Mouse (Mus musculus) lung, adult 18-20 months (tissue): ENCODE measurements around the gene Timp3.

Experiments
- DNase-seq, 2 experiments: peaks; one replicate each; pipeline ENCODE4 v3.0.0; 2022; ENCODE audit warnings: mixed read lengths in 2 of 2

The Timp3 gene

DNA sequence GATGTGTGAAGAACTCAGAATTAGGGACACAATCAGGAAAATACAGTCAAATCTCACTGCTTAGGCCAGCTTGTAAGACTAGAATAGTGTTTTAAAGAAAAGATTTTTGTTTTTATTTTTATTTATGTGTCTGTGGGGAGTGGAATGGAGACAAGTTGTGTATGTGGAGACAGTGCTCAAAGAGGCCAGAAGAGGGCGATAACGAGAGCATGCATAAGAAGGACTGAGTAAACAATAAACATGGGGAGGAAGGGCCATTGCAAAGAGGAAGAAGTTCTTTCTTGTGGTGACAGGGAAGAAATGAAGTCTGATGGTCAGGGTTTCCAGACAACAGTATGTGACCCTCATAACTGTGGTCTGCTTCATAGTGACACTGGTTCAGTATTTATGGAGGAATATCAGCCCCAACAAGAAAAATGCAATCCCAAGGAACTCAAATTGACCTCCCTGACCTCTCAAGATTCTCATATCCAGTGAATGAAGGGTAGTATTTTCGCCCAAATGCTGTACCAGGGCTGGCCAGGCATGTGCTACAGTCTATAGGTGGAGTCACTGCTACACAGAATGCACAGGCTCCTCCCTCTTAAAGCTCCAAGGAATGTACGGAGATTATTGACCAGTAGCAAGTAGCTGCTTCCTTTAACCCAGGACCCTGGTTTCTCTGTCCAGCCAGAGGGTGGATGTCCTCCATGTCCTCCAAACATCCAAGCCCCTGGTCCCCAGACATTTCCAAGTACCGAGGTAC, 56.8 kb downstream of the Timp3 start:
- peak in 1 of 2 experiments; percentile 37 for DNase-seq

GRCm38 (mm10) chr10:86358307-86358975, 58.3 kb downstream of the Timp3 start:
- DNase-seq: no peak

DNA sequence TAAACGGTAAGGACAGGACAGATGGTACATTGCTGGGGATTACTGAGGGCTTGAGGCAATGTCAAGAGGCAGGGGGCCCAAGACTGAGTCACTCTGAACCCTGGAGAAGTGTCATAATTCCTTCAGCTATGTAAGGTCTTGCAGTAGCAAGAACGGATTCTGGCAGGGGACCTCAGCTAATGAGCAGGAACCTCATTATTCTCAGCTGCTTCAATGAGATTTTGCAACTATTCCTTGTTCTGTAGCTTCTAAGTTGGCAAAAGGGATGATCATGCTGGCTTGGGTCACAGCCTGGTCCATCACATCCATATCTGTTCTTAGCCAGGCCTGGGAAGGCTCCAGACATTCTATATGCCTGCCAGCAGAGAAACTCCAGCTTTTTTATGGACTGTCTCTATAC, 59.0 kb downstream of the Timp3 start:
- DNase-seq: peak in 1 of 2 experiments; percentile 52

DNA sequence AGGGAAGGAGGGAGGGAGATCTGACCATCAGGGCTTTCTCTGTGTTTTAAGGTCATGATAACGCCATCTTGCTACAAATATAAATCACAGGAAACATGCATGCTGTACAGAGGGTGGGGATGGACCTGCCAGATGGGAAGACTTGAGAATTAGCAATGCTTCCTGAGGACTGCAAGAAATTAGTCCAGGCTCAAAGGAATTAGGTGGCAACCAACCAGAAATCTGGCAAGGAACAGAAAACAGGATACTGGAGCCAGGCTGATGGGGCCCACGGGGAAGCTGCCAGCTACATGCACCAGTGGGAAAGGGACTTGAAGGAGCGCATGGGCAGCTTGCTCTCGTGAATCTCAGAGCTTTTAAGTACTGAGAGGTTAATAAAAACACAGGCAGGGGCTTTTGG, 59.5 kb downstream of the Timp3 start:
- no peak for DNase-seq

DNA sequence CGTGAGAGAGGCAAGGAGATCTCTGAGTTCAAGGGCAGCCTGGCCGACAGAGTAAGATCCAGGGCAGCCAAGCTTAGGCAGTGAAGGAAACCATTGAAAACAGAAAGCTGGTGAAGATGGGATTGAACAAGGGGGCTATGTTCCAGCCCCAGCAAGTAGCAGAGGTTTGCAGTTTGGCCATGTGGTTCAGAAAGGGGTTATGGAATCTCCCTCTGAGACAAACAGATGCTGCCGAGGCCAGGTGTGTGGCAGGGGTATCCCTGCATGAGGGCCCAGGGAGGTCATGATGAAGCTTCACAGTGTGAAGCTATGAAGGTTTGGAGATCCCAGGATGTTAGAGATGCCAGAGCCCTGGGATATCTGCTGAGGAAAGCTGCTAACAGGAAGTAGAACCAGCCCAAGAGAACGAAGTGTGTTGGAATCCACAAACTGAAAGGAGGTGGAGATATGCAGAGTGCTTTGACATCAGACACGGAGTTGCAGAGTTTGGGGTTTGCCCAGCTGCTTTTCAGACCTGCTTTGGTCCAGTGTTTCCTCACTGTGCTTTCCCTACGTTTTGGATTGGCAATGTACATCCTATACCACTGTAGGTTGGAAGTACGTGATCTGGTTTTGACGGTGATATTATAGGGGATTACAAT, 63.6 kb downstream of the Timp3 start:
- no peak for DNase-seq

DNA sequence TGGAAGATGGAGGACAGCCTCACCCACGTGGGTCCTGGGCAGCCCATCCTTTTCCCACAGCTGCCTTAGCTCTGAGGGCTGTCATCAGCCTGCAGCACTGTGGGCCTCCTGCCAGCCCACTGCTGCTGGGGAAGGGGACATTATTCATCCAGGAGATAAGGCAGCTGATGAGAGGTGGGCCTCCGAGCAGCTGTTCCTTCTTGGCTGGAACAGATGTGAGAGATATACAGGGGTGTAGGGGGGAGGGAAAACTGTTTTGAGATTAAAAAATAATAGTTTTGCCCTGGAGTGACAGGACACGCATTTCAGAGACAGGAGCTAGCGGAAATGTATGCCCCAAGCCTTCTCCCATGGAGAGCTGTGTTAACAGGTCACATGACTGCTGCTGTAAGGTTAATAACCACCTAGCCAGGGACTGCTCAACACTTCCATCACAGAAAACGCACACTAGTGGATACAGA, 65.5 kb downstream of the Timp3 start:
- no peak for DNase-seq

DNA sequence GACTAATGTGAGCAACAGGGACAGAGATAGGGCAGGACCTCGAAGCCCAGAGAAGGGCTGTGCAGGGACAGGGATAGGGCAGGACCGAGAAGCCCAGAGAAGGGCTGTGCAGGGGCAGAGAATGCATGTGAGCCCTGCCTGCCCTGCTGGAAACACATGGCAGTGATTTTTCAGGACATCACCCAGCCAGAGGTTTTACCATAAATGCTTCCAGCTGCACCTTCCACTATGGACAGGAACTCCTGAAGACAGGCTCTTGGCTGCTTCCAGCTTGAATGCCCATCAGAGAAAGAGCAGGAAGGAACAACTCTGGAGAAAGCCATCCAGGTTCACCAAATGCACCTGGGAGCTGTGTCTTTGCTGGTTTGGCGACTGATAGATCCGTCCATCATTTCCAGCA, 67.2 kb downstream of the Timp3 start:
- no peak for DNase-seq

- DNase-seq: peak; percentile 49 to 70
These were observed 68.6 kb downstream of the Timp3 start for GRCm38 (mm10) chr10:86368811-86369210.

DNA sequence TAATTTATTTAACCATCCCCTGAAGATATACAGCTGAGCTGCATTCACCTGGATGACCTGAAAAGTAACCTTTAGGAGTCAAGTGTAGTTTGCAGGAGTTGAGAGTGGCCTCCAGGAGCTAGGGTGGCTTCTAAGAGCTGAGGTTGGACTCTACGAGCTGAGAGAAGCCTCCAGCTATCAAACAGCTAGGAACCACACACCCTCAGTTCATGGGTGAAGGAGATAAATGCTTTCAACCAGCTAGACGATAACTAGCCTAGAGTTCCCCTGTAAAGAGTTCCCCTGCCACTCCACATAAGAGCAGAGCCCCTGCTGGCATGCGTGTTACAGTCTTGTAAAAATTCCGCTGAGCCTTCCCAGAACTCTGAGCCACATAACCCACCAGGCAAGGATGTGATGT, 69.2 kb downstream of the Timp3 start:
- no peak for DNase-seq

DNA sequence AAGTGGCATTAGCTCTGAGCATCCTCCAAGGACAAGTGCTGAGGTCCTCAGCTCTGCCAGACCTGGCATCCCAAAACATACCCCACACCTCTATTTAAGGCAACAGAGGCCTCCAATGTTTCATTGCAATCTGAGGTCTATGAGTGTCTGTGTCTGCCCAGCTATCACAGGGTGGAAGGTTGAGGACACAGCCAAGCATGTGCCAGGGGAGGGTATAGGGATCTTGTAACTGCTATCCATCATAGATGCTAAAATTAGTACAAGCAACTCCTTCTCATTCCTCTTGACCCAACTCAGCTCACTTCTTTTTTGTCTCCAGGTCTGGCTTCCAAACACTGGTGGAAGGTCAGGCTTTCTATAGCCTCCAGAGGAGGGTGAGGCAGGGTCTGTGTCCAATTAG, 71.4 kb downstream of the Timp3 start:
- no peak for DNase-seq

- DNase-seq: no peak
These were observed 73.9 kb downstream of the Timp3 start for GRCm38 (mm10) chr10:86374061-86374460.

DNA sequence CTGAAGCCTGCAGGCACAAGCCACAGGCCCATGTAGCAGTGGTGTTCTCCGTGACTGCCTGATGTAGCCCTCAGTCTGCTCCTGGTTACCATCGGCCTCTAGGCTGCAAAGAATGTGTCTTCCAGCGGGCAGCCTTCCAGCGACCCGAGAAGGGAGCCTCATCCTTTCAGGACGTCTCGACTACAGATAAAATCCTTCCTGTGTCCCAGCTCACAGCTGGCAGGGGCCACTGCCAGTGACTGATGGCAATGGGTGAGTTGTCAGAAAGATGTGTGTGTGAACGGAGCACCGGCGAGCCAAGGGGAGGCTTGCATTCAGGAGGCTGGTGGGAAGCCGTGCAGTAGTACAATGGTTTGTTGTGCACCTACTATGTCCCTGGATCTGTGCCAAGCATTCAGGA, 75.7 kb downstream of the Timp3 start:
- DNase-seq: peak; percentile 24 to 33

- DNase-seq: no peak
These were observed 76.4 kb downstream of the Timp3 start for GRCm38 (mm10) chr10:86376392-86377185.

GRCm38 (mm10) chr10:86378803-86379202, 78.6 kb downstream of the Timp3 start:
- DNase-seq: peak; percentile 52 to 64

GRCm38 (mm10) chr10:86380626-86381025, 80.5 kb downstream of the Timp3 start:
- DNase-seq: no peak

GRCm38 (mm10) chr10:86381150-86381921, 81.2 kb downstream of the Timp3 start:
- DNase-seq: no peak

- DNase-seq: no peak
These were observed 81.7 kb downstream of the Timp3 start for GRCm38 (mm10) chr10:86381922-86382260.

DNA sequence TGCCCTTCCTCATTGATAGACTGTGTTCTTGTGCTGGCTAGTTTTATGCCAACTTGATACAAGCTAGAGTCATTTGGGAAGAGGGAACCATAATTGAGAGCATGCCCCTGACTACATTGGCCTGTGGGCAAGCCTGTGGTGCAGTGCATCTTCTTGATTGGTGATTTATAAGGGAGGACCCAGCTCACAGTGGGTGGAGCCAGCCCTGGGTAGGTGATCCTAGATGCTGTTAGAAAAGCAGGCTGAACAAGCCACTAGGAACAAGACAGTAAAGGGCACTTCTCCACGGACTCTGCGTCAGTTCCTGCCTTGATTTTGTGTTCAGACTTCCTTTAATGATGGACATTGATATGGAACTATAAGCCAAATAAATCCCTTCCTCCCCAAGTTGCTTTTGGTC, 84.5 kb downstream of the Timp3 start:
- DNase-seq: no peak

GRCm38 (mm10) chr10:86385656-86386055, 85.5 kb downstream of the Timp3 start:
- no peak for DNase-seq

GRCm38 (mm10) chr10:86386232-86386631, 86.1 kb downstream of the Timp3 start:
- DNase-seq: no peak

- no peak for DNase-seq
These were observed 87.8 kb downstream of the Timp3 start for GRCm38 (mm10) chr10:86387821-86388440.

DNA sequence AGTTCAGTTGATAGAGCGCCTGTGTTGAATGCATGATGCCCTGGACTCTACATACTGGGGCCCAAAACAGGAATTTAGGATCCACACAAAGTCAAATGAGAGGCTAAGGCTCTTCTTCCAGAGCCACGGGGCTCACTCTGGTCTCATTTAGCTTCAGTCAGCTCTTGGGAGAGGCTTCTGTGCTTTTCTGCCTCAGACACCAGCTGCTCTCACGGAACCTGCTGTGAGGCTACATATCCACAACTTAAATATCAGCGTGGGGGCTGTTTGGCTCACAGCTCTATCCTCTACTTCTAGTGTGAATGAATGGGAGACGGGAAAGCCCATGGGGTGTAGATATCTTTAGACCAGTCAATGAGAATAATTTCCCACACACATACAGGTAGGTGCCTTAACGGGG, 88.6 kb downstream of the Timp3 start:
- no peak for DNase-seq
